In genomic region chr5:135008671-135009589, GRCm38 (mm10) we compare ENCODE assay signal across 8 mouse cellular contexts. TPM values are rescaled to one million over a fixed set of nuclear protein-coding genes. Genes with fewer than 3 reads are reported as not detected.
DNase-seq lines count a peak whose midpoint lies in the region; ATAC-seq lines count a peak whose summit lies in the region.

Abhd11 (plus strand) TSS chr5:135009152.

- peak within 1 kb of the TSS; percentile 61 for H3K4me2 ChIP-seq in hindbrain, embryonic 12.5 days (replicated peaks)

- no peaks in the 10 kb centered on the region for H3K27me3 ChIP-seq in hindbrain, embryonic 12.5 days

- peak; percentile 100 for DNase-seq in NIH3T3 (ENCODE audit: low read depth)
- peak; percentile 97 to 99 for DNase-seq in cerebellum, postnatal 10 days
- peak; percentile 97 to 99 for DNase-seq in frontal cortex, postnatal 10 days (ENCODE audit: low spot score in 2 of 2)
- peak; percentile 93 to 98 for DNase-seq in layer of hippocampus, postnatal 14 days (ENCODE audit: low spot score in 2 of 2)
- peak; percentile 98 for DNase-seq in lung, postnatal 14 days
- peak; percentile 99 for DNase-seq in retina, adult 2 months (ENCODE audit: low read depth, low spot score)
- DNase-seq in thymus, postnatal 36 days, result peak; percentile 98 to 100

- H3K9ac ChIP-seq in hindbrain, embryonic 12.5 days, result peak within 1 kb of the TSS; percentile 66

- H3K4me3 ChIP-seq in hindbrain, embryonic 12.5 days, result peak within 1 kb of the TSS; percentile 58

- peak within 1 kb of the TSS; percentile 92 for H3K27ac ChIP-seq in hindbrain, embryonic 12.5 days

- peaks cover 35% of the 10 kb centered on the region for H3K4me1 ChIP-seq in hindbrain, embryonic 12.5 days

- no peaks in the 10 kb centered on the region; the same call in 1 of the 2 replicates for H3K36me3 ChIP-seq in hindbrain, embryonic 12.5 days

- ATAC-seq in hindbrain, embryonic 12.5 days (ENCODE audit: low FRiP score), result peak; percentile 90

- H3K9me3 ChIP-seq in hindbrain, embryonic 12.5 days (replicated peaks), result no peaks in the 10 kb centered on the region

- under 1% methylated on average over 52 of the region's 52 CpGs for WGBS in hindbrain, embryonic 12.5 days

RNA-seq across cellular contexts. Expression of gene Abhd11, which starts in this region (rescaled TPM):
- polyA plus RNA-seq in hindbrain, embryonic 12.5 days (2016; fragmentation: Nextera tagmentation; extraction: Ambion mirVana), result 47.4 and 51.0 TPM in 2 replicates
- 10 to 100 TPM; 39.3 to 40.4 TPM for total RNA-seq in layer of hippocampus, postnatal 14 days (2021)

Comparison
In these comparisons a context has a peak if more than half of its experiments do, and no peak if none do; other contexts are left out.
1. Peak in every context shown above with its lines: DNase-seq, ATAC-seq, H3K4me3 ChIP-seq and H3K27ac ChIP-seq.